Mouse (Mus musculus) fat pad, adult 2 months (tissue): Measurements from ENCODE around the gene Sla2.
"Not testable (repeated sequence)": the region's sequence is repeated elsewhere in the genome, so short reads cannot be mapped to it uniquely, and the experiment has no call there.

Experiments used
- DNase-seq: peaks from one replicate; pipeline ENCODE4 v3.0.0-alpha.2; 2011; ENCODE audit warnings: low read depth, low spot score; ENCODE audit errors: extremely low read depth

Sla2 gene

GRCm38 (mm10) chr2:156887017-156887416, at the start of gene Sla2:
Gene Sla2, minus strand, starts transcription at chr2:156887192.
- no peak for DNase-seq

- no peak for DNase-seq
Measured at GRCm38 (mm10) chr2:156935005-156935404, 48.0 kb upstream of the Sla2 start.

GRCm38 (mm10) chr2:156933426-156933825, 46.4 kb upstream of the Sla2 start:
- DNase-seq = no peak

- no peak for DNase-seq
Measured at GRCm38 (mm10) chr2:156931421-156931820, 44.4 kb upstream of the Sla2 start.

- no peak for DNase-seq
Measured at GRCm38 (mm10) chr2:156930549-156930948, 43.6 kb upstream of the Sla2 start.

- DNase-seq = no peak
Measured at GRCm38 (mm10) chr2:156929519-156930120, 42.6 kb upstream of the Sla2 start.

- DNase-seq = no peak
Measured at GRCm38 (mm10) chr2:156928606-156929005, 41.6 kb upstream of the Sla2 start.

GRCm38 (mm10) chr2:156927663-156928062, 40.7 kb upstream of the Sla2 start:
- no peak for DNase-seq

GRCm38 (mm10) chr2:156925611-156926010, 38.6 kb upstream of the Sla2 start:
- not testable (repeated sequence) for DNase-seq

- not testable (repeated sequence) for DNase-seq
Measured at GRCm38 (mm10) chr2:156925075-156925474, 38.1 kb upstream of the Sla2 start.

- no peak for DNase-seq
Measured at GRCm38 (mm10) chr2:156924210-156924898, 37.4 kb upstream of the Sla2 start.

- no peak for DNase-seq
Measured at GRCm38 (mm10) chr2:156923057-156923456, 36.1 kb upstream of the Sla2 start.

- no peak for DNase-seq
Measured at GRCm38 (mm10) chr2:156919796-156920195, 32.8 kb upstream of the Sla2 start.

GRCm38 (mm10) chr2:156919191-156919590, 32.2 kb upstream of the Sla2 start:
- not testable (repeated sequence) for DNase-seq

- DNase-seq = no peak
Measured at GRCm38 (mm10) chr2:156918562-156918961, 31.6 kb upstream of the Sla2 start.

GRCm38 (mm10) chr2:156916419-156917125, 29.6 kb upstream of the Sla2 start:
- DNase-seq = no peak

- no peak for DNase-seq
Measured at GRCm38 (mm10) chr2:156915559-156915958, 28.6 kb upstream of the Sla2 start.

- DNase-seq = no peak
Measured at GRCm38 (mm10) chr2:156913191-156913590, 26.2 kb upstream of the Sla2 start.

- not testable (repeated sequence) for DNase-seq
Measured at GRCm38 (mm10) chr2:156905931-156906330, 18.9 kb upstream of the Sla2 start.

GRCm38 (mm10) chr2:156904976-156905717, 18.2 kb upstream of the Sla2 start:
- DNase-seq = no peak

GRCm38 (mm10) chr2:156903367-156903766, 16.4 kb upstream of the Sla2 start:
- no peak for DNase-seq
